Mouse (Mus musculus) lung, embryonic 14.5 days (tissue): ENCODE measurements at regions not wholly inside any gene's neighbourhood (a gene's known extent, or its start where the extent isn't known, plus 50 kb on each side); places are given as distances from the start of the nearest gene placed in this dataset.

Source experiments
- ATAC-seq: fragments of 200-750 bp; cut with Nextera tagmentation; 2 replicates; pipeline ENCODE4 v1.8.0; 2017; ENCODE audit warnings: mild to moderate bottlenecking, moderate TSS enrichment, moderate library complexity; ENCODE audit not compliant: insufficient read depth
- DNase-seq: peaks from one replicate; pipeline ENCODE4 v3.0.0-alpha.2; 2015
- H3K27ac ChIP-seq: fragments of 300-500 bp; sonication (generic); 2 replicates; pipeline ENCODE4 v1.5.1; 2014; ENCODE audit warnings: low read depth, mild to moderate bottlenecking, moderate library complexity
- H3K27me3 ChIP-seq: fragments of 300-500 bp; sonication (generic); 2 replicates; pipeline ENCODE4 v1.6.1; 2014; ENCODE audit warnings: low read length, control low read depth; ENCODE audit not compliant: insufficient read depth
- H3K36me3 ChIP-seq: fragments of 300-500 bp; sonication (generic); 2 replicates; pipeline ENCODE4 v1.6.1; 2014; ENCODE audit warnings: control low read depth; ENCODE audit not compliant: insufficient read depth
- H3K4me1 ChIP-seq: fragments of 300-500 bp; sonication (generic); 2 replicates; pipeline ENCODE4 v1.6.1; 2014; ENCODE audit warnings: antibody characterized with exemption, control low read depth; ENCODE audit not compliant: insufficient read depth
- H3K4me2 ChIP-seq: fragments of 300-500 bp; sonication (generic); 2 replicates; pipeline ENCODE4 v1.6.1; 2014; ENCODE audit warnings: mild to moderate bottlenecking
- H3K4me3 ChIP-seq: fragments of 300-500 bp; sonication (generic); 2 replicates; pipeline ENCODE4 v1.5.1; 2014; ENCODE audit warnings: low read depth, low read length
- H3K9ac ChIP-seq: fragments of 300-500 bp; sonication (generic); 2 replicates; pipeline ENCODE4 v1.6.1; 2014
- H3K9me3 ChIP-seq: fragments of 300-500 bp; sonication (generic); 2 replicates; pipeline ENCODE4 v1.6.1; 2016; ENCODE audit warnings: low read depth, low read length, control low read depth
- CTCF ChIP-seq: IDR thresholded peaks from 2 replicates; pipeline ENCODE4 v1.5.1; 2016; ENCODE audit warnings: antibody characterized with exemption, low read depth
- WGBS: fragments of 180-500 bp; shearing (Covaris S2); extraction: QIAGEN DNeasy Blood & Tissue Kit; methylation state at CpG from one replicate; pipeline ENCODE4 v1.1.7; 2014; 5-methylcytosine and 5-hydroxymethylcytosine counted together

GRCm38 (mm10) chr15:5555381-5556066, 311.5 kb upstream of the Ptger4 start:
- ATAC-seq (no peak), DNase-seq (peak; percentile 64)
- no peaks in the 10 kb centered on the region for H3K4me1 ChIP-seq
- no peak overlapping the region for H3K4me3 ChIP-seq
- H3K9me3 ChIP-seq = no peaks in the 10 kb centered on the region
- no peaks in the 10 kb centered on the region for H3K27me3 ChIP-seq
- no peaks in the 10 kb centered on the region for H3K36me3 ChIP-seq
- no peak overlapping the region for H3K4me2 ChIP-seq
- no peak overlapping the region for H3K9ac ChIP-seq
- 63% methylated on average over 7 of the region's 7 CpGs for WGBS
- no peak overlapping the region for H3K27ac ChIP-seq
- no peak for TF ChIP-seq CTCF

GRCm38 (mm10) chr15:5561783-5562182, 317.8 kb upstream of the Ptger4 start:
- Histone ChIP-seq H3K4me1 (no peaks in the 10 kb centered on the region), H3K27ac (no peak overlapping the region), H3K9ac (no peak overlapping the region), H3K36me3 (no peaks in the 10 kb centered on the region), H3K4me3 (no peak overlapping the region), H3K4me2 (no peak overlapping the region), H3K27me3 (no peaks in the 10 kb centered on the region), H3K9me3 (no peaks in the 10 kb centered on the region)
- 88% methylated on average over 4 of the region's 4 CpGs for WGBS
- TF ChIP-seq CTCF = no peak
- ATAC-seq (no peak), DNase-seq (no peak)

GRCm38 (mm10) chr15:5574366-5574765, 330.4 kb upstream of the Ptger4 start:
- Histone ChIP-seq H3K27me3 (no peaks in the 10 kb centered on the region), H3K36me3 (no peaks in the 10 kb centered on the region), H3K4me2 (no peak overlapping the region), H3K9me3 (no peaks in the 10 kb centered on the region), H3K4me3 (no peak overlapping the region), H3K27ac (no peak overlapping the region), H3K9ac (no peak overlapping the region), H3K4me1 (no peaks in the 10 kb centered on the region)
- ATAC-seq (no peak), DNase-seq (no peak)
- no peak for TF ChIP-seq CTCF

DNA sequence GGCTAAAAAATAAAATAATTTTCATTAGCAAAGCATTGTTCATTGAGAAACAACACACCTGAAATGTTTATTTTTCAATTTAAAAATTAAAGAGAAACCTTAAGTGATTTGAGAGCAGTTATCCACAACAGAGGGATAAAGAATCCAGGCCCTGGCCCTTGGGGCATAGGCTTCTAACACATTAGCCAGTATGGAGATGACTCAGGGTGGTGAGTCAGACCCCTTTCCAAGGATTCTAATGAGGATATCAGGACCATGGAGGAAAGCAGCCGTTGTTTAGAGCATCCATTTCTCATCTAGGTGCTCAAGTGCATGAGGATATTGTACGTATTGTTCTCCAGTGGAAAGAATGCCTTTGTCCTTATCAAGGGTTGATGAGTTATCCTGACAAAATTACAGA, 335.6 kb upstream of the Ptger4 start:
- no peak for ATAC-seq
- Histone ChIP-seq H3K9me3 (no peaks in the 10 kb centered on the region), H3K36me3 (no peaks in the 10 kb centered on the region), H3K27ac (no peak overlapping the region), H3K4me1 (no peaks in the 10 kb centered on the region), H3K9ac (no peak overlapping the region), H3K27me3 (no peaks in the 10 kb centered on the region), H3K4me2 (no peak overlapping the region), H3K4me3 (no peak overlapping the region)
- TF ChIP-seq CTCF = no peak
- DNase-seq = no peak
- 74% methylated on average over 2 of the region's 2 CpGs for WGBS

- H3K4me3 ChIP-seq = no peak overlapping the region
- DNase-seq (no peak), ATAC-seq (no peak)
- no peaks in the 10 kb centered on the region for H3K4me1 ChIP-seq
- H3K9me3 ChIP-seq = no peaks in the 10 kb centered on the region
- no peak for TF ChIP-seq CTCF
- no peaks in the 10 kb centered on the region for H3K36me3 ChIP-seq
- no peak overlapping the region for H3K4me2 ChIP-seq
- H3K9ac ChIP-seq = no peak overlapping the region
- H3K27me3 ChIP-seq = no peaks in the 10 kb centered on the region
- 93% methylated on average over 4 of the region's 4 CpGs for WGBS
- no peak overlapping the region for H3K27ac ChIP-seq
These were observed 336.4 kb upstream of the Ptger4 start for GRCm38 (mm10) chr15:5580416-5580815.

DNA sequence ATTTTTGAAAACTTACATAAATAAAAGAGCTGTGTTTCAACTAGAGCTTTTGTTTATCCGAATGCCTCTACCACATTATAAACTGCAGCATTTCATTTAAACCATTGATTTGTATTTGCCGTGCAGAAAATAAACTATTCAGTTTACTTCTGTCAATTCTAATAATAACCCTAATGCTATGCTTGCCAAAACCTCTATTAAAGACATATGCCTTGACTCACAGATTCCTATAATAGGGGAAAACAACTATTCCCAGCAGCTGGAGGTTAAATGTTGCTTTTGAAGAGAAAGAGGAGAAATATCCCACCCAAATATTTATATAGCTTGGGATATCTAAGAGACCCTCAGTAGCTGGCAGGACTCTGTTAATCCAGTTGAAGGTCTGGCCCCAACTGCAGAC, 340.4 kb upstream of the Ptger4 start:
- no peaks in the 10 kb centered on the region for H3K4me1 ChIP-seq
- no peak overlapping the region for H3K9ac ChIP-seq
- H3K27me3 ChIP-seq = no peaks in the 10 kb centered on the region
- no peaks in the 10 kb centered on the region for H3K9me3 ChIP-seq
- no peak overlapping the region for H3K4me3 ChIP-seq
- H3K36me3 ChIP-seq = no peaks in the 10 kb centered on the region
- DNase-seq = no peak
- WGBS = 68% methylated on average over 2 of the region's 2 CpGs
- no peak for ATAC-seq
- H3K4me2 ChIP-seq = no peak overlapping the region
- H3K27ac ChIP-seq = no peak overlapping the region
- TF ChIP-seq CTCF = no peak

GRCm38 (mm10) chr15:5604732-5605266, 360.8 kb upstream of the Ptger4 start:
- Histone ChIP-seq H3K4me1 (no peaks in the 10 kb centered on the region), H3K9ac (no peak overlapping the region), H3K4me3 (no peak overlapping the region), H3K36me3 (no peaks in the 10 kb centered on the region), H3K9me3 (no peaks in the 10 kb centered on the region), H3K27ac (no peak overlapping the region), H3K27me3 (no peaks in the 10 kb centered on the region), H3K4me2 (no peak overlapping the region)
- WGBS = 49% methylated on average over 4 of the region's 4 CpGs
- ATAC-seq = no peak
- no peak for DNase-seq
- TF ChIP-seq CTCF = no peak

- H3K4me1 ChIP-seq = no peaks in the 10 kb centered on the region
- DNase-seq = no peak
- H3K27ac ChIP-seq = no peak overlapping the region
- H3K27me3 ChIP-seq = no peaks in the 10 kb centered on the region
- H3K36me3 ChIP-seq = no peaks in the 10 kb centered on the region
- H3K4me3 ChIP-seq = no peak overlapping the region
- TF ChIP-seq CTCF = no peak
- no peak for ATAC-seq
- H3K4me2 ChIP-seq = no peak overlapping the region
- 69% methylated on average over 2 of the region's 2 CpGs for WGBS
- no peak overlapping the region for H3K9ac ChIP-seq
- no peaks in the 10 kb centered on the region for H3K9me3 ChIP-seq
These were observed 363.5 kb upstream of the Ptger4 start for GRCm38 (mm10) chr15:5607533-5607932.
